Mouse (Mus musculus) megakaryocyte, embryonic 14.5 days (primary cell): Measurements from ENCODE around the gene Gm20917. TPM values are rescaled to one million over a fixed set of nuclear protein-coding genes. Genes with fewer than 3 reads are reported as not detected.
"Not testable (repeated sequence)": the region's sequence is repeated elsewhere in the genome, so short reads cannot be mapped to it uniquely, and the experiment has no call there.

Experiments
- H3K27me3 ChIP-seq: replicated peaks from 2 replicates; pipeline ENCODE3; 2012; ENCODE audit warnings: inconsistent platforms
- H3K36me3 ChIP-seq: replicated peaks from 2 replicates; pipeline ENCODE3; 2012; ENCODE audit warnings: low read length, inconsistent platforms, mixed read lengths
- H3K4me1 ChIP-seq: 2 replicates; pipeline ENCODE4 v1.6.1; 2012; ENCODE audit warnings: inconsistent platforms
- H3K4me3 ChIP-seq: replicated peaks from 2 replicates; pipeline ENCODE3; 2012; ENCODE audit warnings: moderate library complexity, mild to moderate bottlenecking, inconsistent platforms
- H3K9me3 ChIP-seq: 2 replicates; pipeline ENCODE4 v1.6.1; 2012; ENCODE audit warnings: inconsistent platforms
- polyA plus RNA-seq: library from polyadenylated mRNA; stranded (reverse); fragments of >175 nt; gene quantifications from 2 replicates; pipeline ENCODE4 v1.2.3, GENCODE M21; 2012; ENCODE audit warnings: low replicate concordance; ENCODE audit not compliant: insufficient read depth

Gene Gm20917
- polyA plus RNA-seq: not detected in 2 replicates

GRCm38 (mm10) chrY:79151022-79151421 lies at the start of gene Gm20917:
TSS of gene Gm20917 (minus strand) at chrY:79151122.
- H3K4me3 ChIP-seq, H3K9me3 ChIP-seq, H3K27me3 ChIP-seq, H3K36me3 ChIP-seq, H3K4me1 ChIP-seq: not testable (repeated sequence)

Other genes with a start within 250 kb of the Gm20917 start
- gene Gm20916, start 168.4 kb upstream of the Gm20917 start, polyA plus RNA-seq: not detected in 2 replicates